ENCODE assay signal across 14 mouse cellular contexts in genomic region chr2:31828311-31828825, GRCm38 (mm10). TPM values are rescaled to one million over a fixed set of nuclear protein-coding genes. Genes with fewer than 3 reads are reported as not detected.
DNase-seq lines count a peak whose midpoint lies in the region; ATAC-seq lines count a peak whose summit lies in the region.
"Had no signal": no experiment of that assay in that cellular context is flagged by ENCODE, and none has a peak within 500 bp of the region (broad histone marks: within the 10 kb centered on the region; RNA-seq: fewer than 3 reads in every experiment).

No protein-coding gene starts in this region.

- no peak for DNase-seq in hindbrain, embryonic 10.5 days (ENCODE audit: low spot score)
- no peak for DNase-seq in hindbrain, embryonic 11.5 days (ENCODE audit: low spot score)
- DNase-seq in forebrain, embryonic 14.5 days (ENCODE audit: low spot score) = peak; percentile 51
- DNase-seq in limb, embryonic 10.5 days (ENCODE audit: low spot score) = no peak
- no peak for DNase-seq in heart, adult 8-10 months (ENCODE audit: low spot score)
- DNase-seq in kidney, postnatal 14 days = no peak
- DNase-seq in thymus, postnatal 14 days = no peak
- DNase-seq: gastrocnemius, adult 2 months; liver, postnatal 0 days; right cerebral cortex, postnatal 25 days; thymus, adult 2 months had no signal

- no peak for ATAC-seq in hindbrain, embryonic 11.5 days (ENCODE audit: low FRiP score)
- ATAC-seq in forebrain, embryonic 14.5 days = peak; percentile 53
- ATAC-seq in neural tube, embryonic 13.5 days (ENCODE audit: low read depth) = peak; percentile 26; the same call in 1 of the 2 replicates
- ATAC-seq: liver, postnatal 0 days had no signal

- no peaks in the 10 kb centered on the region for H3K9me3 ChIP-seq in hindbrain, embryonic 10.5 days
- H3K9me3 ChIP-seq in hindbrain, embryonic 11.5 days (ENCODE audit: control insufficient read depth, low read length) = no peaks in the 10 kb centered on the region
- H3K9me3 ChIP-seq in forebrain, embryonic 14.5 days (replicated peaks; ENCODE audit: control insufficient read depth, low read length) = no peaks in the 10 kb centered on the region
- no peaks in the 10 kb centered on the region for H3K9me3 ChIP-seq in limb, embryonic 10.5 days (replicated peaks)
- no peaks in the 10 kb centered on the region for H3K9me3 ChIP-seq in neural tube, embryonic 13.5 days
- H3K9me3 ChIP-seq: heart, embryonic 13.5 days had no signal

- H3K9ac ChIP-seq in hindbrain, embryonic 11.5 days (ENCODE audit: low read depth, low read length) = no peak overlapping the region
- H3K9ac ChIP-seq in forebrain, embryonic 14.5 days (ENCODE audit: low read length) = peak overlapping the region; percentile 17; the same call in 1 of the 2 replicates
- 0 out of 2 replicates have a peak overlapping the region, but pooled peaks have one; percentile 12 for H3K9ac ChIP-seq in neural tube, embryonic 13.5 days
- H3K9ac ChIP-seq: heart, embryonic 13.5 days; liver, postnatal 0 days had no signal

- WGBS in hindbrain, embryonic 10.5 days = 11% methylated on average over 4 of the region's 4 CpGs
- WGBS in hindbrain, embryonic 11.5 days = 26% methylated on average over 4 of the region's 4 CpGs
- 3% methylated on average over 4 of the region's 4 CpGs for WGBS in forebrain, embryonic 14.5 days
- WGBS in limb, embryonic 10.5 days = 7% methylated on average over 4 of the region's 4 CpGs
- WGBS in neural tube, embryonic 13.5 days = 7% methylated on average over 4 of the region's 4 CpGs

- H3K4me1 ChIP-seq in hindbrain, embryonic 10.5 days (replicated peaks) = peaks cover 49% of the 10 kb centered on the region
- H3K4me1 ChIP-seq in hindbrain, embryonic 11.5 days (replicated peaks; ENCODE audit: control insufficient read depth, insufficient read depth, low read length) = 0 out of 2 replicates have a peak, but pooled peaks cover under 1% of the 10 kb centered on the region
- H3K4me1 ChIP-seq in forebrain, embryonic 14.5 days (ENCODE audit: control insufficient read depth, insufficient read depth, low read length) = peaks cover 21% of the 10 kb centered on the region
- peaks cover 27% of the 10 kb centered on the region for H3K4me1 ChIP-seq in limb, embryonic 10.5 days
- H3K4me1 ChIP-seq in neural tube, embryonic 13.5 days (replicated peaks) = peaks cover 67% of the 10 kb centered on the region

- H3K4me2 ChIP-seq in hindbrain, embryonic 11.5 days (replicated peaks; ENCODE audit: low read depth, low read length) = no peak overlapping the region
- peak overlapping the region; percentile 24; the same call in 1 of the 2 replicates for H3K4me2 ChIP-seq in forebrain, embryonic 14.5 days (ENCODE audit: low read length)
- H3K4me2 ChIP-seq in neural tube, embryonic 13.5 days = peak overlapping the region; percentile 20; the same call in 1 of the 2 replicates
- H3K4me2 ChIP-seq: heart, embryonic 13.5 days had no signal

- H3K36me3 ChIP-seq in hindbrain, embryonic 10.5 days = no peaks in the 10 kb centered on the region
- no peaks in the 10 kb centered on the region for H3K36me3 ChIP-seq in hindbrain, embryonic 11.5 days (ENCODE audit: control insufficient read depth, insufficient read depth, low read length)
- no peaks in the 10 kb centered on the region for H3K36me3 ChIP-seq in forebrain, embryonic 14.5 days (ENCODE audit: control insufficient read depth, insufficient read depth, low read length)
- no peaks in the 10 kb centered on the region for H3K36me3 ChIP-seq in limb, embryonic 10.5 days
- no peaks in the 10 kb centered on the region for H3K36me3 ChIP-seq in neural tube, embryonic 13.5 days
- H3K36me3 ChIP-seq: heart, embryonic 13.5 days had no signal

- no peak overlapping the region for H3K4me3 ChIP-seq in hindbrain, embryonic 10.5 days
- H3K4me3 ChIP-seq in hindbrain, embryonic 11.5 days (ENCODE audit: low read depth, low read length) = no peak overlapping the region
- H3K4me3 ChIP-seq in forebrain, embryonic 14.5 days (ENCODE audit: low read depth, low read length) = no peak overlapping the region
- no peak overlapping the region for H3K4me3 ChIP-seq in limb, embryonic 10.5 days
- no peak overlapping the region for H3K4me3 ChIP-seq in neural tube, embryonic 13.5 days
- H3K4me3 ChIP-seq: gastrocnemius, adult 2 months; heart, embryonic 13.5 days had no signal

- peaks cover 10% of the 10 kb centered on the region for H3K27me3 ChIP-seq in hindbrain, embryonic 10.5 days (ENCODE audit: insufficient read depth, poor library complexity, severe bottlenecking)
- no peaks in the 10 kb centered on the region; the same call in 1 of the 2 replicates for H3K27me3 ChIP-seq in hindbrain, embryonic 11.5 days (ENCODE audit: control insufficient read depth, insufficient read depth, low read length)
- H3K27me3 ChIP-seq in forebrain, embryonic 14.5 days (replicated peaks; ENCODE audit: control insufficient read depth, insufficient read depth, low read length) = 0 out of 2 replicates have a peak, but pooled peaks cover 4% of the 10 kb centered on the region
- H3K27me3 ChIP-seq in limb, embryonic 10.5 days (ENCODE audit: low read depth, poor library complexity, severe bottlenecking) = peaks cover 31% of the 10 kb centered on the region
- peaks cover 16% of the 10 kb centered on the region for H3K27me3 ChIP-seq in neural tube, embryonic 13.5 days

- H3K27ac ChIP-seq in hindbrain, embryonic 10.5 days = peak overlapping the region; percentile 46; the same call in 1 of the 2 replicates
- H3K27ac ChIP-seq in hindbrain, embryonic 11.5 days (ENCODE audit: low read depth, low read length) = no peak overlapping the region
- H3K27ac ChIP-seq in forebrain, embryonic 14.5 days (ENCODE audit: low read depth, low read length) = peak overlapping the region; percentile 66
- peak overlapping the region; percentile 50; the same call in 1 of the 2 replicates for H3K27ac ChIP-seq in limb, embryonic 10.5 days
- H3K27ac ChIP-seq in neural tube, embryonic 13.5 days (replicated peaks) = peak overlapping the region; percentile 80
- H3K27ac ChIP-seq: gastrocnemius, adult 2 months; heart, embryonic 13.5 days had no signal

RNA-seq across cellular contexts. Expression of gene Fibcd1, which starts 17.4 kb away (rescaled TPM):
- 0.60 and 2.0 TPM in 2 replicates for polyA plus RNA-seq in hindbrain, embryonic 10.5 days (2016; fragmentation: Nextera tagmentation; extraction: Ambion mirVana)
- 0.74 and 0.91 TPM in 2 replicates for polyA plus RNA-seq in hindbrain, embryonic 11.5 days (2014; fragmentation: Nextera tagmentation; extraction: Ambion mirVana)
- 3.0 and 3.3 TPM in 2 replicates for polyA plus RNA-seq in forebrain, embryonic 14.5 days (2014; fragmentation: Nextera tagmentation; extraction: Ambion mirVana)
- 0.04 and 0.13 TPM in 2 replicates for polyA plus RNA-seq in limb, embryonic 10.5 days (2016; fragmentation: Nextera tagmentation; extraction: Ambion mirVana)
- polyA plus RNA-seq in neural tube, embryonic 13.5 days (2015; fragmentation: Nextera tagmentation; extraction: Ambion mirVana) = 2.8 and 3.1 TPM in 2 replicates
- not detected for total RNA-seq in heart, adult 8-10 months (2022)
- total RNA-seq: gastrocnemius, adult 2 months had no signal
- polyA plus RNA-seq: heart, embryonic 13.5 days; liver, postnatal 0 days had no signal

RNA-seq across cellular contexts. Expression of gene Qrfp, which starts 18.0 kb away (rescaled TPM):
- polyA plus RNA-seq in hindbrain, embryonic 10.5 days (2016; fragmentation: Nextera tagmentation; extraction: Ambion mirVana) = 0.12 and 0.20 TPM in 2 replicates
- polyA plus RNA-seq in hindbrain, embryonic 11.5 days (2014; fragmentation: Nextera tagmentation; extraction: Ambion mirVana) = 0.08 and 0.28 TPM in 2 replicates
- 0.11 and 0.19 TPM in 2 replicates for polyA plus RNA-seq in forebrain, embryonic 14.5 days (2014; fragmentation: Nextera tagmentation; extraction: Ambion mirVana)
- polyA plus RNA-seq in limb, embryonic 10.5 days (2016; fragmentation: Nextera tagmentation; extraction: Ambion mirVana) = 0.06 and 0.23 TPM in 2 replicates
- 0.13 TPM in 1 of 2 replicates, not detected in the other for polyA plus RNA-seq in neural tube, embryonic 13.5 days (2015; fragmentation: Nextera tagmentation; extraction: Ambion mirVana)
- not detected for total RNA-seq in heart, adult 8-10 months (2022)
- total RNA-seq: gastrocnemius, adult 2 months had no signal
- polyA plus RNA-seq: kidney, embryonic 14.5 days had no signal

RNA-seq across cellular contexts. Expression of gene Lamc3, which starts 58.7 kb away (rescaled TPM):
- 8.4 and 8.6 TPM in 2 replicates for polyA plus RNA-seq in hindbrain, embryonic 10.5 days (2016; fragmentation: Nextera tagmentation; extraction: Ambion mirVana)
- polyA plus RNA-seq in hindbrain, embryonic 11.5 days (2014; fragmentation: Nextera tagmentation; extraction: Ambion mirVana) = 4.8 and 5.0 TPM in 2 replicates
- 2.9 and 4.3 TPM in 2 replicates for polyA plus RNA-seq in forebrain, embryonic 14.5 days (2014; fragmentation: Nextera tagmentation; extraction: Ambion mirVana)
- 0.15 and 0.16 TPM in 2 replicates for polyA plus RNA-seq in limb, embryonic 10.5 days (2016; fragmentation: Nextera tagmentation; extraction: Ambion mirVana)
- polyA plus RNA-seq in neural tube, embryonic 13.5 days (2015; fragmentation: Nextera tagmentation; extraction: Ambion mirVana) = 5.3 and 5.7 TPM in 2 replicates
- total RNA-seq in heart, adult 8-10 months (2022) = under 1 TPM; 0.41 to 0.75 (median 0.55) TPM
